Mouse (Mus musculus): ENCODE measurements at regions not wholly inside any gene's neighbourhood (a gene's known extent, or its start where the extent isn't known, plus 50 kb on each side); places are given as distances from the start of the nearest gene placed in this dataset.

GRCm38 (mm10) chr13:79057424-79057823 is 857.9 kb upstream of the Nr2f1 start:
- ATAC-seq (ENCODE audit: low TSS enrichment) = peak; percentile 98

- no peak for ATAC-seq (ENCODE audit: low TSS enrichment)
These were observed 854.9 kb upstream of the Nr2f1 start for GRCm38 (mm10) chr13:79054481-79054880.

- ATAC-seq (ENCODE audit: low TSS enrichment) = no peak
These were observed 853.9 kb upstream of the Nr2f1 start for GRCm38 (mm10) chr13:79053428-79053827.

- ATAC-seq (ENCODE audit: low TSS enrichment) = no peak
These were observed 847.7 kb upstream of the Nr2f1 start for GRCm38 (mm10) chr13:79047240-79047639.

GRCm38 (mm10) chr13:79044657-79045056 is 845.1 kb upstream of the Nr2f1 start:
- ATAC-seq (ENCODE audit: low TSS enrichment) = peak; percentile 89

- ATAC-seq (ENCODE audit: low TSS enrichment) = no peak
These were observed 838.3 kb upstream of the Nr2f1 start for GRCm38 (mm10) chr13:79037883-79038282.

GRCm38 (mm10) chr13:79035276-79035675 is 835.7 kb upstream of the Nr2f1 start:
- 0 out of 2 replicates have a peak, but pooled peaks have one; percentile 27 for ATAC-seq (ENCODE audit: low TSS enrichment)

GRCm38 (mm10) chr13:79029974-79030373 is 830.4 kb upstream of the Nr2f1 start:
- ATAC-seq (ENCODE audit: low TSS enrichment) = no peak

GRCm38 (mm10) chr13:79027877-79028760 is 828.6 kb upstream of the Nr2f1 start:
- peak; percentile 95 for ATAC-seq (ENCODE audit: low TSS enrichment)

GRCm38 (mm10) chr13:79025645-79026044 is 826.1 kb upstream of the Nr2f1 start:
- ATAC-seq (ENCODE audit: low TSS enrichment) = no peak

GRCm38 (mm10) chr13:79018051-79018450 is 818.5 kb upstream of the Nr2f1 start:
- ATAC-seq (ENCODE audit: low TSS enrichment) = no peak

- no peak for ATAC-seq (ENCODE audit: low TSS enrichment)
These were observed 803.8 kb upstream of the Nr2f1 start for GRCm38 (mm10) chr13:79003313-79003712.

- no peak for ATAC-seq (ENCODE audit: low TSS enrichment)
These were observed 799.3 kb upstream of the Nr2f1 start for GRCm38 (mm10) chr13:78998855-78999254.

GRCm38 (mm10) chr13:78992326-78992725 is 792.8 kb upstream of the Nr2f1 start:
- ATAC-seq (ENCODE audit: low TSS enrichment) = no peak

- ATAC-seq (ENCODE audit: low TSS enrichment) = no peak
These were observed 786.4 kb upstream of the Nr2f1 start for GRCm38 (mm10) chr13:78985921-78986320.

GRCm38 (mm10) chr13:78977224-78977780 is 777.7 kb upstream of the Nr2f1 start:
- ATAC-seq (ENCODE audit: low TSS enrichment) = no peak

- no peak for ATAC-seq (ENCODE audit: low TSS enrichment)
These were observed 738.8 kb upstream of the Nr2f1 start for GRCm38 (mm10) chr13:78938351-78938741.

GRCm38 (mm10) chr13:78937389-78938350 is 738.1 kb upstream of the Nr2f1 start:
- ATAC-seq (ENCODE audit: low TSS enrichment) = peak; percentile 84

- ATAC-seq (ENCODE audit: low TSS enrichment) = no peak
These were observed 736.6 kb upstream of the Nr2f1 start for GRCm38 (mm10) chr13:78935990-78936650.

- ATAC-seq (ENCODE audit: low TSS enrichment) = no peak
These were observed 728.8 kb upstream of the Nr2f1 start for GRCm38 (mm10) chr13:78928347-78928746.

GRCm38 (mm10) chr13:78920802-78921201 is 721.2 kb upstream of the Nr2f1 start:
- ATAC-seq (ENCODE audit: low TSS enrichment) = no peak

GRCm38 (mm10) chr13:78909839-78910238 is 710.3 kb upstream of the Nr2f1 start:
- ATAC-seq (ENCODE audit: low TSS enrichment) = no peak

All from frontal cortex, adult (tissue).